Mouse (Mus musculus) embryonic facial prominence, embryonic 12.5 days (tissue): ENCODE results near the gene Ankrd65. TPM values are rescaled to one million over a fixed set of nuclear protein-coding genes. Genes with fewer than 3 reads are reported as not detected.
"Not testable (repeated sequence)": the region's sequence is repeated elsewhere in the genome, so short reads cannot be mapped to it uniquely, and the experiment has no call there.

Experiments used
- ATAC-seq: fragments of 200-750 bp; cut with Nextera tagmentation; 2 replicates; pipeline ENCODE4 v1.8.0; 2017; ENCODE audit not compliant: insufficient number of reproducible peaks, insufficient read depth, low FRiP score, low TSS enrichment
- H3K27ac ChIP-seq: fragments of 300-500 bp; sonication (generic); 2 replicates; pipeline ENCODE4 v1.5.1; 2016; ENCODE audit warnings: mild to moderate bottlenecking
- H3K27me3 ChIP-seq: fragments of 300-500 bp; sonication (generic); 2 replicates; pipeline ENCODE4 v1.6.1; 2016; ENCODE audit warnings: mild to moderate bottlenecking, moderate library complexity
- H3K36me3 ChIP-seq: fragments of 300-500 bp; sonication (generic); 2 replicates; pipeline ENCODE4 v1.6.1; 2016; ENCODE audit warnings: mild to moderate bottlenecking
- H3K4me1 ChIP-seq: fragments of 300-500 bp; sonication (generic); 2 replicates; pipeline ENCODE4 v1.6.1; 2016
- H3K4me2 ChIP-seq: fragments of 300-500 bp; sonication (generic); replicated peaks from 2 replicates; pipeline ENCODE4 v1.6.1; 2016; ENCODE audit warnings: mild to moderate bottlenecking, moderate library complexity
- H3K4me3 ChIP-seq: fragments of 300-500 bp; sonication (generic); 2 replicates; pipeline ENCODE4 v1.5.1; 2016; ENCODE audit warnings: mild to moderate bottlenecking
- H3K9ac ChIP-seq: fragments of 300-500 bp; sonication (generic); 2 replicates; pipeline ENCODE4 v1.6.1; 2016; ENCODE audit warnings: mild to moderate bottlenecking, moderate library complexity
- H3K9me3 ChIP-seq: fragments of 300-500 bp; sonication (generic); 2 replicates; pipeline ENCODE4 v1.6.1; 2016; ENCODE audit warnings: mild to moderate bottlenecking, moderate library complexity
- WGBS: fragments of 180-500 bp; shearing (Covaris S2); methylation state at CpG from one replicate; pipeline ENCODE4 v1.1.7; 2016; 5-methylcytosine and 5-hydroxymethylcytosine counted together
- polyA plus RNA-seq: library from polyadenylated mRNA; unstranded; fragments of >200 nt; fragmentation: Nextera tagmentation; extraction: Ambion mirVana; gene quantifications from 2 replicates; pipeline ENCODE4 v1.2.1, GENCODE M21; 2016

Gene Ankrd65
- 0.25 TPM in 1 of 2 replicates, not detected in the other for polyA plus RNA-seq

DNA sequence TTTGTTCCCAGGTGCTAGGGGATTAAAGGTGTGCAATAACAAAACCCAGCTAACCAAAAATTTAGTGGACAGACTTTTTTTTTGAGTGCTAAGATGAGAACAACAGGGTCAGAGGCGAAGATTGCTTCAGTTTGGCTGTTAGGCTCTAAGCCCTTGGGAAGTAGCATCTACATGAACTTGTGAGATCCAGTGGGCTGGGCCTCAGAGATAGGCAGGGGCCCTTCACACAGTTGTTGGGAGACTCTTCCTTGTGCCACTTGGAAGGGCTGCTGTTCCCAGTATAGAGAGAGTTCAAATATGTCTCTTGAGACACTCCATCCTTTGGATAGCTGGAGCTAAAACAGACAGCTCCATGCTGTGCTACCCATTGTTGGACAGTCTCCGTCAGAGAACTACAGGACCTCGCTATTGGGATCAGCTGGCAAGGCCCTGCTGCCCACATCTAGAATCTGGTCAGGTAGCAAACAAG is at the start of gene Ankrd65:
Gene Ankrd65, plus strand, starts transcription at position 419 of the 469 bp plus-strand sequence.
- no peak for ATAC-seq
- no peaks in the 10 kb centered on the region for H3K36me3 ChIP-seq
- 79% methylated on average over 3 of the region's 3 CpGs for WGBS

DNA sequence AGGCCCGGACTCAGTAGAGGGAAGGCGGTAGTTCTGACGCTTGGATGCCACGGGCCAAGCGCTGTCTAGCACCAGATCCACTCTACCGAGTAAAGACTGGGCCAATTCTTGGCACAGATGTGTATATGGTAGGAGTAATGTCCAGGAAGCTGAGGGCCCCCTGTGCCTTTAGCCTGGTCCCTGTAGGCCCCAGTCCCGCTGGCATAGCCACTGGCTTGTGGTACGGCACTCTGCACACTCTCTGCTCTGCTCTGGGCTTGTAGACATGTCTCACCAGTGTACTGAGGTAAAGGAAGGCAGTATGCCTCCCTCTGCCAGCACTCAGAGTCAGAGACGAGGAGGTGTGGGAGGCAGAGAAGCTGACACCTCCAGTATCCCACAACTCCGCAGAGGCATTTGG is 49.6 kb upstream of the Ankrd65 start:
- 85% methylated on average over 10 of the region's 10 CpGs for WGBS
- H3K27me3 ChIP-seq, H3K27ac ChIP-seq, H3K9ac ChIP-seq, H3K4me2 ChIP-seq, H3K4me3 ChIP-seq, ATAC-seq, H3K9me3 ChIP-seq: not testable (repeated sequence)
- H3K4me1 ChIP-seq: peaks cover 12% of the 10 kb centered on the region
- peaks cover 69% of the 10 kb centered on the region for H3K36me3 ChIP-seq

More for the DNA sequence above, at the start of gene Ankrd65:
- no peaks in the 10 kb centered on the region for H3K9me3 ChIP-seq
- H3K27me3 ChIP-seq: no peaks in the 10 kb centered on the region
- H3K4me3 ChIP-seq: no peak within 1 kb of the TSS
- no peak within 1 kb of the TSS for H3K27ac ChIP-seq
- no peak within 1 kb of the TSS for H3K4me2 ChIP-seq
- no peak within 1 kb of the TSS for H3K9ac ChIP-seq
- H3K4me1 ChIP-seq: peaks cover 5% of the 10 kb centered on the region; the same call in 1 of the 2 replicates

DNA sequence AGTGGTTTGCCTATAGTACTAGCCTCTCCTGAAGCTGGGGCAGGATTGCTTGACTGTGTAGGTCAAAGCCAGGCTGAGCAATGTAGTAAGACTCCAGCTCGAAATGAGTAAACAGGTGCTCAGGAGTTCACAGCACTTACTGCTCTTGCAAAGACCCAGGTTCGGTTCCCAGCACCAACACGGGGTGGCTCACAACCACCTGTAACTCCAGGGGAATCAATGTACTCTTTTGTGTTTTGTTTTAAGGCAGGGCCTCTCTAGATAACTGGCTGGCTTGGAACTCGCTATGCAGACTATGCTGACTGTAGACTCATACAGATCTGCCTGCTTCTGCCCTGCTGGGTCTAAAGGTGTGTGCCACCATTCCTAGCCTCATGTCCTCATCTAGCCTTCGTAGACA is 47.6 kb upstream of the Ankrd65 start:
- H3K4me3 ChIP-seq: no peak overlapping the region
- H3K36me3 ChIP-seq: peaks cover 75% of the 10 kb centered on the region
- H3K27ac ChIP-seq: no peak overlapping the region
- no peak overlapping the region for H3K9ac ChIP-seq
- H3K4me1 ChIP-seq: 0 out of 2 replicates have a peak, but pooled peaks cover 3% of the 10 kb centered on the region
- WGBS: 92% methylated on average over 5 of the region's 5 CpGs
- ATAC-seq: no peak
- H3K4me2 ChIP-seq: no peak overlapping the region
- no peaks in the 10 kb centered on the region for H3K27me3 ChIP-seq
- H3K9me3 ChIP-seq: no peaks in the 10 kb centered on the region

DNA sequence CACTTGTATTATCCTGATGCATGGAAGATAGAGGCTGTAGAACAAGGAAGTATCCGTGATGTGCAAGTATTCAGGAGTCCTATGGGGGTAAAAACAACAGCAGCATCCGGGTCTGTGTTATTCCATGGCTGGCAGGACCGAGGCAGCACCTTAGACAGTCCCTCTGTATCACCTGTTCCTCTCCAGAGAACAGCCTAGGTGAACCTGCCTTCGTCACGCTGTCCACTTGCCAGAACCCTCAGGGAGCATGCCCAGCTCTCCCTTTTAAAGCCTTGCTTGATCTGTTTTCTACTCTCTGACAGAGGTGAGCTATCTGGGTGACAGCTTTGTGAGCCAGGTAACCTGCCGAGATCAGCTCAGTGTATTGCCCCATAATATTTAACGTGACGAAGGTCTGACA is 45.8 kb upstream of the Ankrd65 start:
- Histone ChIP-seq H3K27ac (no peak overlapping the region), H3K4me2 (no peak overlapping the region), H3K9me3 (no peaks in the 10 kb centered on the region), H3K4me1 (no peaks in the 10 kb centered on the region), H3K9ac (no peak overlapping the region), H3K4me3 (no peak overlapping the region), H3K36me3 (peaks cover 90% of the 10 kb centered on the region), H3K27me3 (no peaks in the 10 kb centered on the region)
- no peak for ATAC-seq
- WGBS: 92% methylated on average over 8 of the region's 8 CpGs

DNA sequence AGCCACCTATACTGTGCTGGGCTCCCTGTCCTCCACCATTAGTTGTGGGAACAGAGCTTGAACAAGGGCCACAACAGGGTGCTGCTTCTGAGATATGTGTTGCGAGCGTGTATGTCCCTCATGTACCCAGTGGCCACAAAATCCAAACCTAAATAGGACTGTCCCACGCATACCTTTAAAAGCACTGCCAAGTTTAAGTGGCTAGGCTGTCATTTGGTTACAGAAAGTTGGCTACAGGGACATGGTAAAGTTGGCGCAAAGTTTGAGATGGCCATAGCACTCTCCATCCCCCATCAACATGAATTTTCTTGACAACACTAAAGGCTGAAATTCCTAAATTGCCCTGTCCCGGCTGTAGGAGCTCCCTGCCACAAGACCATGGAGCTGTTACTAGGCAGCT is 45.1 kb upstream of the Ankrd65 start:
- no peaks in the 10 kb centered on the region for H3K9me3 ChIP-seq
- H3K9ac ChIP-seq: no peak overlapping the region
- 90% methylated on average over 5 of the region's 5 CpGs for WGBS
- no peaks in the 10 kb centered on the region for H3K4me1 ChIP-seq
- no peak for ATAC-seq
- H3K27me3 ChIP-seq: no peaks in the 10 kb centered on the region
- H3K36me3 ChIP-seq: peaks cover 90% of the 10 kb centered on the region
- H3K27ac ChIP-seq: no peak overlapping the region
- H3K4me3 ChIP-seq: no peak overlapping the region
- H3K4me2 ChIP-seq: no peak overlapping the region

DNA sequence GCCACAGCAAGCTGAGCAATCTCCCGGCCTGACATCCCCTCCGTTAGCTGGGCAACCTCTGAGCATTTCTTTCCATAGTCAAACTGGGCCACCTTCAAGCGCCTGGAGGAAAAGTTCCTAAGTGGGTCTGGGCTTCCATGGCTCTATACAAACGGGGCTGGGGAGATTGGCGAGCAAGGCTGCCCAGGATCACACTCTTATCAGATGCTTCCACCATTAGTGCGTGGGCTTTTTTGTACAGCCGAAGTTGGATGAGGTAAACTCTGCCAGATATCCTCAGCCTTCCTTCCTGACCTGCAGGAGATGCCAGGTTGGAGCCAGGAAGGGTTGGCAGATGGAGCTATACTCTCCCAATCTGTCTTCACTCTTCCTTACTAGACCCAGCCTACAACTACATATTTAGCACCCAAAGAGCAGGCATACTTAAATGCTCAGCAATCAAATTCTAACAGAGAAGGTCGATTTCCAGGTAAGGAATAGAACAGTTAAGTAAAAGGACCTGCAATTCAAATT is 44.1 kb upstream of the Ankrd65 start:
- Histone ChIP-seq H3K9me3 (no peaks in the 10 kb centered on the region), H3K36me3 (peaks cover 90% of the 10 kb centered on the region), H3K4me2 (no peak overlapping the region), H3K4me3 (no peak overlapping the region), H3K27me3 (no peaks in the 10 kb centered on the region), H3K27ac (no peak overlapping the region), H3K4me1 (no peaks in the 10 kb centered on the region), H3K9ac (no peak overlapping the region)
- 89% methylated on average over 8 of the region's 8 CpGs for WGBS
- no peak for ATAC-seq

DNA sequence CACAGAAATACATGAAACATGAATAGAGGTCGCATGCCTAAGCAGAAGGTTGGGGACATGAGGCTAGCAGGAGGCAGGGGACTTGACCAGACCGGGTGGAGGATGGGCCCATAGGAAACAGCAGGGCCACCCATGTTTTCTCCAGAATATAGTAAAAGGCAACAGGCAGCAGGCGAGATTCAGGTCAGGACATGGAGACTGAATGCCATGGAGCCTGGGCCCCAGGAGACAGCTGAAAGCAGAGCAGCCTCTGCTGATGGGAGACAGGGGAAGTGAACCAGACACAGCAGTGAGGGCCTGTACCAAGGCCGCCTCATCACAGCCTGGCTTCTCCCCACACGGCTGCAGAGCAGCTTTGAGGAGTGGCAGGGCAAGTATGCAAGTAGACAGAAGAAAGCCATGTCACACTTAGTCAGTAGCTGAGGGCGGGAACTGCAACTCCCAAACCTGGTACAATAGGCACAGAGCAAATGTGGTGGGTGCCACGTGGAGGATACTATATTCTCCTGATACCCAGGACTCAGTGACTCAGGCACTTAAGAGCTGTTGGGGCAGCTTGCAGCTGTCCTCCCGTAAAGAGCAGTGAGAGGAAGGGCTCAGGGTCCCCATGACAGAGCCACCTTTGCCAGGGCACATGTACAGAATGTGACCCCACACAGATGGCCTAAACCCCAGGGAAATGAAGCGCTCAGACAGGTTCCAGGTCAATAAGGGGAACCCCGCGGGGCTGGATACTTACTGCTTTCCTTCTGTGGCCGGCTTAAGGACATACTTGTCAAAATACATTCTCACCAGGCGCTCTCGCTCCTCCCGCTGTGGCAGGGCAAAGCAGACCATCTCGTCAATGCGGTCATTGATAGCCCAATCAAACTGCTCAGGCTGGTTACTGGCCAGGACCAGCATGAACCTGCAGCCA is 43.4 kb upstream of the Ankrd65 start:
- H3K4me1 ChIP-seq: no peaks in the 10 kb centered on the region
- 89% methylated on average over 17 of the region's 17 CpGs for WGBS
- H3K4me3 ChIP-seq: no peak overlapping the region
- no peaks in the 10 kb centered on the region for H3K27me3 ChIP-seq
- H3K9me3 ChIP-seq: no peaks in the 10 kb centered on the region
- H3K36me3 ChIP-seq: peaks cover 91% of the 10 kb centered on the region
- H3K4me2 ChIP-seq: no peak overlapping the region
- no peak for ATAC-seq
- H3K27ac ChIP-seq: no peak overlapping the region
- H3K9ac ChIP-seq: no peak overlapping the region

DNA sequence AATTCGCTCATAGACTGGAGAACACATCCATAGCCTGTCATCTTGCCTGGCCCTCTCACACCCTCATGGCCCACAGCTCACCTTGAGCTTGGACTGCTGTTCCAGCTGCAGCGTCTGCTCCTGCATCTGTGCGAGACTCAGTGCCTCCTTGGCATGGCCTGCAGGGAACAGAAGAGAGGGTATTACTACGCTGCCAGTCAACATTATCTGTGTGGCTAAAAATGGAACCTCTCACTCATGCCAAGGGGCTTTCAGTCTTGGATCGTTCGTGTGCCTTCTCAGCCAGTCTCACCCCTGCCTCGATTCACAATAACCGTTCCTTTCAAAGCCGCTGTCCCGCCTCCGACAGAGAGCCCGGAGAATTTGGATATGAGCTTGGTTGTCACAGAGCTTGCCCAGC is 33.2 kb upstream of the Ankrd65 start:
- H3K4me1 ChIP-seq: peaks cover 19% of the 10 kb centered on the region
- peaks cover 45% of the 10 kb centered on the region for H3K36me3 ChIP-seq
- H3K27me3 ChIP-seq: no peaks in the 10 kb centered on the region
- H3K9me3 ChIP-seq: no peaks in the 10 kb centered on the region
- H3K27ac ChIP-seq: no peak overlapping the region
- ATAC-seq: no peak
- no peak overlapping the region for H3K9ac ChIP-seq
- no peak overlapping the region for H3K4me3 ChIP-seq
- WGBS: 93% methylated on average over 12 of the region's 12 CpGs
- H3K4me2 ChIP-seq: no peak overlapping the region

DNA sequence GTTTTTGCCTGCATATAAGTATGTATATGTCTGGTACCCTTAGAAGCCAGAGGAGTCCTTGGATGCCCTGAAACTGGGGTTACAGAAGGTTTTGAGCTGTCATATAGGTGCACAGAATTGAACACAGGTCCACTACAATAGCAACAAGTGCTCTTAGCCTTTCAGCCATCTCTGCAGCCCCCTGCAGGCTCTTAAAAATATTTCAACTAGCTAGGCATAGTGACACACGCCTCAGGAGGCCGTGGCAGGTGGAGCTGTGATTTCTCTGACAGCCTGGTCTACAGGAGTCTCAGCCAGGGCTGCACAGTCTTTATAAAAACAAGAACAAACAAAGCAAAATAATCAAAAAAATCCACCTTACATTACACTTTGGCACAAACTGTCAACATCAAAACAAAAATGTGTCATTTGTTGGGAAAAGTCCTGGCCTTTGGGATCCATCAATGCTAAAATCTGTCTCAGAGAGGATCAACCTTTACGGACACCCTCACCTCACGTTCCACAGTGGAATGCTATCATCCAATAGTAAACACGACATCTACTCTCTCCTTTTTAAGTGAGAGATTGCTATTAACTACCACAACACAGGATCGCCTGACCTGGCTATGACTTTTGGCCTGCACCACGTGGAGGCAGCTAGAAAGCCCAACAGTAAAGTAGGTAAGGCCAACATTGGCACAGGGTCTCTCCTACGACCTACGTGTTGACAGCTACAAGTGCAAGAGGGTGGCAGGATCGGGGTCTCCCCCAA is 30.2 kb upstream of the Ankrd65 start:
- Histone ChIP-seq H3K9me3 (no peaks in the 10 kb centered on the region), H3K4me2 (peak overlapping the region; percentile 91), H3K9ac (peak overlapping the region; percentile 75), H3K4me1 (peaks cover 19% of the 10 kb centered on the region), H3K27ac (0 out of 2 replicates have a peak overlapping the region, but pooled peaks have one; percentile 41), H3K27me3 (no peaks in the 10 kb centered on the region), H3K4me3 (peak overlapping the region; percentile 97), H3K36me3 (peaks cover 17% of the 10 kb centered on the region)
- no peak for ATAC-seq
- 2% methylated on average over 10 of the region's 10 CpGs for WGBS

DNA sequence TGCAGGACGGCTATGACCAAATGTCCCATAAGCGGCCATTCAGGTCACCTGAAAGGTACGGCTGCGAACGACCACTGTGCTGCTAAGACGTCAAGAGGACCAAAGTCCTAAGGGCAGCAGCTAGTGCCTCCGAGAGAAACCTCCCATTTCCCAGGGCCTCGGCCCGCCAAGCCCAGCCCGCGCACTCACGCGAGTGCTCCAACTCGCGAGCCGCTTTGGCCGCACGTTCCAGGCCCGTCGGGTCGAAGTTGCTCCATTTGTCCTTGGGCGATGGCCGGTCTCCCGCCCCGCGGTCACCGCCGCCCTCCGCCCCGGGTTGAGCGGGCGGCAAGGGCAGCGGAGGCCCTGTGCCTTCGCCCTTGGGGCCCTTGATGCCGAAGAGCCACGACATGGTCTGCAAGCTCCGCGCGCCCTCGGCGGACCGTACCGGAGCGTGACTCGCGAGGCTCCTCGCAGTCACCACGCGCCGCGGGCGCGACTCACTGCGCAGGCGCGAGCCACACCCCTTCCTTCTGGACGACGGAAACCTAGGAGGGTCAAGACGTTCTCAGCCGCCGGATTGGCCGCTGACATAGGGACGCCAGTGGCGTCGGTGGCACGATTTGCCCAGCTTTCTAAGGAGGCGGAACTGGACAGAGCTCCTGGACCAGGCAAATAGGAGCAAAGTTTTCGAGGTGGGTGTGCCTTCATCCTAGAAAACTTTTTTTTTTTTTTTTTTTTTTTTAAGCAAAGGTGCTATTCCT is 29.5 kb upstream of the Ankrd65 start, which contains the start of gene Atad3a:
Gene Atad3a, minus strand, starts transcription at position 481 of the 743 bp plus-strand sequence.
- ATAC-seq: peak; percentile 94
- H3K4me1 ChIP-seq: peaks cover 19% of the 10 kb centered on the region
- H3K9ac ChIP-seq: peak within 1 kb of the TSS; percentile 84
- H3K36me3 ChIP-seq: peaks cover 11% of the 10 kb centered on the region
- WGBS: under 1% methylated on average over 68 of the region's 68 CpGs
- H3K4me2 ChIP-seq: peak within 1 kb of the TSS; percentile 91
- no peaks in the 10 kb centered on the region for H3K9me3 ChIP-seq
- H3K27ac ChIP-seq: peak within 1 kb of the TSS; percentile 46; the same call in 1 of the 2 replicates
- H3K27me3 ChIP-seq: no peaks in the 10 kb centered on the region
- H3K4me3 ChIP-seq: peak within 1 kb of the TSS; percentile 97
